Mouse (Mus musculus): ENCODE measurements around the gene Hinfp. TPM values are rescaled to one million over a fixed set of nuclear protein-coding genes. Genes with fewer than 3 reads are reported as not detected.
"Not testable (repeated sequence)": the region's sequence is repeated elsewhere in the genome, so short reads cannot be mapped to it uniquely, and the experiment has no call there.

Hinfp gene
- total and polyA plus RNA-seq, 2 experiments: 7.6 to 16.9 TPM

DNA sequence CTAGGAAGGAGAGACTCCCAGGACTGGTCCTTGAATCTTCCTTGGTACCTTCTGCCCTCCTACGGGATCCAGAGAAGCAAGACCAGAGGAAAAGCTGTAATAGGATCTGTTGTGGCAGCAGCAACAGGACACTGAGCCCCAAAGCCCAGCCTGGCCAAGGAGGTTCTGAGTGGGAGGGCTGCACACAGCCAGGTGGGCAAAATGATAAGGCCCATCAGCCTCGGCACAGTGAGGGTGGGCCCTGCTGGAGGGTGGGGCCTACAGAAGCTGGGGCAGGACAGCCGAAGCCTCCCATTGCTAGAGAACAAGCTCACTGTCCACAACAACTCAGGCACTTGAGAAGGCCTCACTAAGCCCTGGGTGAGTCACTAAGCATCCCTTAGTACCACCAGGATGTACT is 36.7 kb upstream of the Hinfp start:
- no peaks in the 10 kb centered on the region for H3K27me3 ChIP-seq (ENCODE audit: control insufficient read depth, insufficient read depth, low read length)
- no peak overlapping the region for H3K9ac ChIP-seq (ENCODE audit: low read depth, low read length)
- 0 out of 2 replicates have a peak, but pooled peaks cover 3% of the 10 kb centered on the region for H3K36me3 ChIP-seq (ENCODE audit: control insufficient read depth, insufficient read depth, low read length)
- no peak overlapping the region for H3K4me3 ChIP-seq (ENCODE audit: insufficient read depth, low read depth, low read length)
- WGBS: 82% methylated on average over 3 of the region's 3 CpGs
- no peak overlapping the region for H3K27ac ChIP-seq (replicated peaks; ENCODE audit: insufficient read depth, low read depth, low read length)
- DNase-seq (ENCODE audit: extremely low read depth, low read depth, low spot score): no peak
- no peak for TF ChIP-seq POLR2A (IDR thresholded peaks at IDR 0.05; ENCODE audit: extremely low read depth, insufficient read depth, low read length)
- TF ChIP-seq CTCF (IDR thresholded peaks at IDR 0.05; ENCODE audit: low read depth, low read length): no peak
- peaks cover 14% of the 10 kb centered on the region; the same call in 1 of the 2 replicates for H3K79me2 ChIP-seq (ENCODE audit: control insufficient read depth, insufficient read depth, low read length)
- H3K4me1 ChIP-seq (ENCODE audit: control insufficient read depth, insufficient read depth, low read length): peaks cover 10% of the 10 kb centered on the region

- H3K27ac ChIP-seq (replicated peaks; ENCODE audit: insufficient read depth, low read depth, low read length): no peak overlapping the region
- WGBS: 97% methylated on average over 5 of the region's 5 CpGs
- H3K27me3 ChIP-seq (ENCODE audit: control insufficient read depth, insufficient read depth, low read length): no peaks in the 10 kb centered on the region
- peaks cover 13% of the 10 kb centered on the region for H3K4me1 ChIP-seq (ENCODE audit: control insufficient read depth, insufficient read depth, low read length)
- TF ChIP-seq CTCF (IDR thresholded peaks at IDR 0.05; ENCODE audit: low read depth, low read length): no peak
- no peak for TF ChIP-seq POLR2A (IDR thresholded peaks at IDR 0.05; ENCODE audit: extremely low read depth, insufficient read depth, low read length)
- peaks cover 14% of the 10 kb centered on the region; the same call in 1 of the 2 replicates for H3K79me2 ChIP-seq (ENCODE audit: control insufficient read depth, insufficient read depth, low read length)
- no peak overlapping the region for H3K4me3 ChIP-seq (ENCODE audit: insufficient read depth, low read depth, low read length)
- no peak overlapping the region for H3K9ac ChIP-seq (ENCODE audit: low read depth, low read length)
- DNase-seq (ENCODE audit: extremely low read depth, low read depth, low spot score): no peak
- H3K36me3 ChIP-seq (ENCODE audit: control insufficient read depth, insufficient read depth, low read length): 0 out of 2 replicates have a peak, but pooled peaks cover 3% of the 10 kb centered on the region
Observed at GRCm38 (mm10) chr9:44341487-44341886, 36.0 kb upstream of the Hinfp start.

DNA sequence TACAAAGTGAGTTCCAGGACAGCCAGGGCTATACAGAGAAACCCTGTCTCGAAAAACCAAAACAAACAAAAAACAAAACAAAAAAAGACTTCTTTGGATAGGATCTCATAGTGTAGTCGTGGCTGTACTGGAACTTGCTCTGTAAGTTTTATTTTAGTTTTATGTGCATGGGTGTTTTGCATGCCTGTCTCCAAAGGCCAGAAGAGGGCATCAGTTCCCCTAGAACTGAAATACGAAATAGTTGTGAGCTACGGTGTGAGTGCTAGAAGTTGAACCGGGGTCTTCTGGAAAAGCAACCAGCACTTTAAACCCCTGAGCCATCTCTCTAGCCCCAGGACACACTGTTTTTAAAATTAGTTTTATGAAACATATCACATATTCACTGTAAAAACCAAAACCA is 33.1 kb upstream of the Hinfp start:
- no peak for TF ChIP-seq CTCF (IDR thresholded peaks at IDR 0.05; ENCODE audit: low read depth, low read length)
- TF ChIP-seq POLR2A (IDR thresholded peaks at IDR 0.05; ENCODE audit: extremely low read depth, insufficient read depth, low read length): no peak
- WGBS: 88% methylated on average over 5 of the region's 5 CpGs
- H3K27ac ChIP-seq (replicated peaks; ENCODE audit: insufficient read depth, low read depth, low read length): no peak overlapping the region
- H3K4me3 ChIP-seq (ENCODE audit: insufficient read depth, low read depth, low read length): no peak overlapping the region
- no peaks in the 10 kb centered on the region for H3K27me3 ChIP-seq (ENCODE audit: control insufficient read depth, insufficient read depth, low read length)
- 0 out of 2 replicates have a peak, but pooled peaks cover 3% of the 10 kb centered on the region for H3K36me3 ChIP-seq (ENCODE audit: control insufficient read depth, insufficient read depth, low read length)
- H3K4me1 ChIP-seq (ENCODE audit: control insufficient read depth, insufficient read depth, low read length): peaks cover 16% of the 10 kb centered on the region
- no peak overlapping the region for H3K9ac ChIP-seq (ENCODE audit: low read depth, low read length)
- peaks cover 14% of the 10 kb centered on the region; the same call in 1 of the 2 replicates for H3K79me2 ChIP-seq (ENCODE audit: control insufficient read depth, insufficient read depth, low read length)
- DNase-seq (ENCODE audit: extremely low read depth, low read depth, low spot score): no peak

GRCm38 (mm10) chr9:44337436-44338169 is 32.1 kb upstream of the Hinfp start:
- TF ChIP-seq CTCF (IDR thresholded peaks at IDR 0.05; ENCODE audit: low read depth, low read length) (no peak), POLR2A (IDR thresholded peaks at IDR 0.05; ENCODE audit: extremely low read depth, insufficient read depth, low read length) (no peak)
- no peak for DNase-seq (ENCODE audit: extremely low read depth, low read depth, low spot score)
- Histone ChIP-seq H3K4me3 (ENCODE audit: insufficient read depth, low read depth, low read length) (no peak overlapping the region), H3K4me1 (ENCODE audit: control insufficient read depth, insufficient read depth, low read length) (peaks cover 10% of the 10 kb centered on the region), H3K36me3 (ENCODE audit: control insufficient read depth, insufficient read depth, low read length) (peaks cover 13% of the 10 kb centered on the region; the same call in 1 of the 2 replicates), H3K79me2 (ENCODE audit: control insufficient read depth, insufficient read depth, low read length) (peaks cover 9% of the 10 kb centered on the region; the same call in 1 of the 2 replicates), H3K27ac (replicated peaks; ENCODE audit: insufficient read depth, low read depth, low read length) (no peak overlapping the region), H3K27me3 (ENCODE audit: control insufficient read depth, insufficient read depth, low read length) (no peaks in the 10 kb centered on the region), H3K9ac (ENCODE audit: low read depth, low read length) (no peak overlapping the region)
- WGBS: 91% methylated on average over 9 of the region's 9 CpGs

DNA sequence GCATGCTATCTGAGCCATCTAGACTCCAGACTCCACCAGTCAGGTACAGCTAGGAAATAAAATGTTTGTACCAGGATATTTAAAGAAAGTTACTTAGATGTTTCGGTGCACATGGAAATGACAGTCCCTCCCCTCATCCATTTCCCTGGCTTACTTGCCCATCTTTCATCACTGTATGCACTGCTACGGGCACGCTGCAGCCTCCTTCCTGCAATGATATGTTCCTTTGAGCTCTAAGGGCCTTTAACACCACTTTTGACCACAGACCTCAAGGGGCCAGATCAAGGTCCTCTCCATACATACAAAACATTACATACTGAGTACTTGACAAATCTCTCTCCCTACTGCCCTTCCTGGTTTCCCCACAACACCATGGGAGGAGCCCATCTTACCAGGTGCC is 31.5 kb upstream of the Hinfp start:
- no peak for DNase-seq (ENCODE audit: extremely low read depth, low read depth, low spot score)
- H3K27me3 ChIP-seq (ENCODE audit: control insufficient read depth, insufficient read depth, low read length): no peaks in the 10 kb centered on the region
- 0 out of 2 replicates have a peak, but pooled peaks cover 4% of the 10 kb centered on the region for H3K79me2 ChIP-seq (ENCODE audit: control insufficient read depth, insufficient read depth, low read length)
- H3K27ac ChIP-seq (replicated peaks; ENCODE audit: insufficient read depth, low read depth, low read length): no peak overlapping the region
- H3K4me3 ChIP-seq (ENCODE audit: insufficient read depth, low read depth, low read length): no peak overlapping the region
- H3K4me1 ChIP-seq (ENCODE audit: control insufficient read depth, insufficient read depth, low read length): peaks cover 6% of the 10 kb centered on the region
- no peak overlapping the region for H3K9ac ChIP-seq (ENCODE audit: low read depth, low read length)
- 91% methylated on average over 3 of the region's 3 CpGs for WGBS
- peaks cover 15% of the 10 kb centered on the region; the same call in 1 of the 2 replicates for H3K36me3 ChIP-seq (ENCODE audit: control insufficient read depth, insufficient read depth, low read length)
- TF ChIP-seq CTCF (IDR thresholded peaks at IDR 0.05; ENCODE audit: low read depth, low read length): no peak
- TF ChIP-seq POLR2A (IDR thresholded peaks at IDR 0.05; ENCODE audit: extremely low read depth, insufficient read depth, low read length): no peak

DNA sequence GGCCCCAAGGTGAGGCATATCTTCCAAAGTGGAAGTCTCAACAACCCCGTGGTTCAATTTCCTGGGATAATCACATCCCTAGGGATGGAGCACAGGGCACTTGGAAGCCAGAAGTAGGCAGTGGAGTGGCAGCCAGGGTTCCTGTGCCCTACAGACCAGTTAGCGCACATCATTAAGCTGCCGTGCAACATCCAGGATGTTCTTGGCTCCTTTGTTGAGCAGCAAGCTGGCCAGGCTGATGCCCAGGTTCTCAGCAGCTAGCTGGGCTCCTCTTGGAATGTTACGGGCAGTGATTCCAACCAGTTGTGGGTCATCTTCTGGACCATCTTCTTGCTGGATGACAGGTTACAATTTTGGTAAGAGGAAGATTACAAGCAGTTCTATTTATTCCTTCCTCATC is 31.0 kb upstream of the Hinfp start:
- not testable (repeated sequence) for H3K4me1 ChIP-seq (ENCODE audit: control insufficient read depth, insufficient read depth, low read length); H3K27ac ChIP-seq (replicated peaks; ENCODE audit: insufficient read depth, low read depth, low read length); H3K4me3 ChIP-seq (ENCODE audit: insufficient read depth, low read depth, low read length); DNase-seq (ENCODE audit: extremely low read depth, low read depth, low spot score); H3K79me2 ChIP-seq (ENCODE audit: control insufficient read depth, insufficient read depth, low read length); H3K9ac ChIP-seq (ENCODE audit: low read depth, low read length); H3K27me3 ChIP-seq (ENCODE audit: control insufficient read depth, insufficient read depth, low read length)
- peaks cover 20% of the 10 kb centered on the region; the same call in 1 of the 2 replicates for H3K36me3 ChIP-seq (ENCODE audit: control insufficient read depth, insufficient read depth, low read length)
- WGBS: 53% methylated on average over 4 of the region's 4 CpGs
